Mouse (Mus musculus): ENCODE results near the gene Mbd6. TPM values are rescaled to one million over a fixed set of nuclear protein-coding genes. Genes with fewer than 3 reads are reported as not detected.

Mbd6 gene
- total and polyA plus RNA-seq, 3 experiments, result 19.2 to 22.3 (median 20.4) TPM

- no peak overlapping the region for H3K27ac ChIP-seq
- no peak for DNase-seq
- no peak overlapping the region for H3K9ac ChIP-seq (ENCODE audit: low read depth, low read length)
- H3K4me3 ChIP-seq, result no peak overlapping the region
- no peaks in the 10 kb centered on the region for H3K79me2 ChIP-seq (replicated peaks; ENCODE audit: control insufficient read depth, insufficient read depth, low read length)
- H3K27me3 ChIP-seq (ENCODE audit: control insufficient read depth, insufficient read depth, low read length), result no peaks in the 10 kb centered on the region
- H3K36me3 ChIP-seq (ENCODE audit: control insufficient read depth, insufficient read depth, low read length), result peaks cover 26% of the 10 kb centered on the region
- 65% methylated on average over 16 of the region's 16 CpGs for WGBS
- H3K4me1 ChIP-seq (ENCODE audit: control insufficient read depth, insufficient read depth, low read length), result peaks cover 10% of the 10 kb centered on the region
- TF ChIP-seq CTCF (IDR thresholded peaks at IDR 0.05) (no peak), POLR2A (IDR thresholded peaks at IDR 0.05; ENCODE audit: insufficient read depth, low read depth, low read length) (peak; percentile 21), EP300 (IDR thresholded peaks at IDR 0.05; ENCODE audit: insufficient read depth, low read depth, low read length) (0 out of 2 replicates have a peak, but pooled peaks have one; percentile 31)
- intact Hi-C loops (cut with DNase I), result no loop called here
Measured at GRCm38 (mm10) chr10:127297015-127297871, 8.4 kb upstream of the Mbd6 start.

GRCm38 (mm10) chr10:127295986-127296794 is 7.4 kb upstream of the Mbd6 start:
- WGBS, result 75% methylated on average over 24 of the region's 24 CpGs

GRCm38 (mm10) chr10:127294895-127295510 is 6.2 kb upstream of the Mbd6 start:
- intact Hi-C loops (cut with DNase I), result no loop called here
- Histone ChIP-seq H3K27ac (no peak overlapping the region; the same call in 1 of the 2 replicates), H3K4me3 (no peak overlapping the region)

More at GRCm38 (mm10) chr10:127295986-127296794, 7.4 kb upstream of the Mbd6 start:
- intact Hi-C loops (cut with DNase I), result no loop called here
- Histone ChIP-seq H3K9ac (ENCODE audit: low read depth, low read length) (peak overlapping the region; percentile 13; the same call in 1 of the 2 replicates), H3K36me3 (ENCODE audit: control insufficient read depth, insufficient read depth, low read length) (peaks cover 26% of the 10 kb centered on the region), H3K4me1 (ENCODE audit: control insufficient read depth, insufficient read depth, low read length) (peaks cover 12% of the 10 kb centered on the region), H3K79me2 (replicated peaks; ENCODE audit: control insufficient read depth, insufficient read depth, low read length) (no peaks in the 10 kb centered on the region), H3K27ac (no peak overlapping the region), H3K27me3 (ENCODE audit: control insufficient read depth, insufficient read depth, low read length) (no peaks in the 10 kb centered on the region), H3K4me3 (no peak overlapping the region)
- DNase-seq, result no peak
- no peak for TF ChIP-seq CTCF (IDR thresholded peaks at IDR 0.05)
- no peak for TF ChIP-seq POLR2A (IDR thresholded peaks at IDR 0.05; ENCODE audit: insufficient read depth, low read depth, low read length)
- no peak for TF ChIP-seq EP300 (IDR thresholded peaks at IDR 0.05; ENCODE audit: insufficient read depth, low read depth, low read length)

DNA sequence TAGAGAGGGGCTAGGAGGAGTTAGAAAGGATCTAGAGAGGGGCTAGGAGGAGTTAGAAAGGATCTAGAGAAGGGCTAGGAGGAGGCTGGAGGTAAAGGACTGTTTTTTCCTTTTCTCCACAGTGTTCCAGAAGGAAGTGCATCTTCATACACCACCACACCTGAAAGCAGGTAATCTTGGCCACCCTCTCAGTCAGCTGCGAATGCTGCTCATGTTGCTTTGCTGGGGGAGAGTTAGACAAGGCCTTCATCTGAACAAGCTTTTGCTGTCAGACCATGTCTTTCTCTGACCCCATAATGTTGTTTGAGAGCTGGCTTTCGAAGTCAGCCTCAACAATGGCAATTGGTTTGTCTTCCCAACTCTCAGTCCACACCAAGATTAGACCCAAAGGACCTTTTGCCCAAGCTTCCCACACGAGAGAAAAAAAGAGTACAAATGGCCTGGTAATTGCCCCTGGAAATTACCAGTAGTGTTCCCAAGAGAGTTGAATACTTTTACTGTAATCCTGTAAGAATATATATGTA is 4.8 kb upstream of the Mbd6 start:
- peak overlapping the region; percentile 29; the same call in 1 of the 2 replicates for H3K9ac ChIP-seq (ENCODE audit: low read depth, low read length)
- peak overlapping the region; percentile 92 for H3K27ac ChIP-seq
- intact Hi-C loops (cut with DNase I), result no loop called here
- H3K27me3 ChIP-seq (ENCODE audit: control insufficient read depth, insufficient read depth, low read length), result no peaks in the 10 kb centered on the region
- TF ChIP-seq CTCF (IDR thresholded peaks at IDR 0.05), result no peak
- TF ChIP-seq POLR2A (IDR thresholded peaks at IDR 0.05; ENCODE audit: insufficient read depth, low read depth, low read length), result no peak
- no peak for TF ChIP-seq EP300 (IDR thresholded peaks at IDR 0.05; ENCODE audit: insufficient read depth, low read depth, low read length)
- H3K4me3 ChIP-seq, result no peak overlapping the region; the same call in 1 of the 2 replicates
- no peak for DNase-seq
- no peaks in the 10 kb centered on the region for H3K79me2 ChIP-seq (replicated peaks; ENCODE audit: control insufficient read depth, insufficient read depth, low read length)
- 67% methylated on average over 3 of the region's 3 CpGs for WGBS
- H3K36me3 ChIP-seq (ENCODE audit: control insufficient read depth, insufficient read depth, low read length), result peaks cover 26% of the 10 kb centered on the region
- H3K4me1 ChIP-seq (ENCODE audit: control insufficient read depth, insufficient read depth, low read length), result peaks cover 17% of the 10 kb centered on the region

More at GRCm38 (mm10) chr10:127294895-127295510, 6.2 kb upstream of the Mbd6 start:
- no peak for TF ChIP-seq CTCF (IDR thresholded peaks at IDR 0.05)
- TF ChIP-seq EP300 (IDR thresholded peaks at IDR 0.05; ENCODE audit: insufficient read depth, low read depth, low read length), result no peak
- 0 out of 2 replicates have a peak, but pooled peaks have one; percentile 16 for TF ChIP-seq POLR2A (IDR thresholded peaks at IDR 0.05; ENCODE audit: insufficient read depth, low read depth, low read length)
- DNase-seq, result no peak
- peaks cover 12% of the 10 kb centered on the region for H3K4me1 ChIP-seq (ENCODE audit: control insufficient read depth, insufficient read depth, low read length)
- H3K79me2 ChIP-seq (replicated peaks; ENCODE audit: control insufficient read depth, insufficient read depth, low read length), result no peaks in the 10 kb centered on the region
- 68% methylated on average over 10 of the region's 10 CpGs for WGBS
- no peak overlapping the region for H3K9ac ChIP-seq (ENCODE audit: low read depth, low read length)
- H3K27me3 ChIP-seq (ENCODE audit: control insufficient read depth, insufficient read depth, low read length), result no peaks in the 10 kb centered on the region
- peaks cover 26% of the 10 kb centered on the region for H3K36me3 ChIP-seq (ENCODE audit: control insufficient read depth, insufficient read depth, low read length)

DNA sequence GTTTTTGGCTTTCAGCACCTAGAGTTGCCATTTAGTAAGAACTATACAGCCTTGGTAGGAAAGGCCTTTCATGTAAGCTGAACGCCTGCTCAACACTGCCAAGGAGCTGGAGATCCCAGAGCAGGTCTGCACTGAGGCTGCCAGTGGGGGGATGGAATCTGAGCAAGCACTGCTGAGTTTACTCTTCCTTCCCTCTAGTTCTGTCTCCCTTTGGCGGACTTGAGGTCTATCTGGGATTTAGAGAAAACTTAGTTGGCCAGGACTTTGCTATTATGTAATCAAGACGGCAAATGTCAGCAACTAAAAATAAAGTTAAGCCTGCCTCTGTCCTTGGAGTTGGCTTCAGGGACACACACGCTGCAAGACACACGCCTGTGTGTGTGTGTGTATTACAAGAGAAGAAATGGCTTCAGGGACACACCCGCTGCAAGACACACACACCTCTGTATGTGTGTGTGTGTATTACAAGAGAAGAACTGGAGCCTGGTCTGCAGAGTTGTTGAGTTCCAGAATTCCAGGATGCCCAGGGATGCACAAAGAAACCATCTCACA is 4.2 kb upstream of the Mbd6 start:
- peaks cover 17% of the 10 kb centered on the region for H3K4me1 ChIP-seq (ENCODE audit: control insufficient read depth, insufficient read depth, low read length)
- peaks cover 26% of the 10 kb centered on the region for H3K36me3 ChIP-seq (ENCODE audit: control insufficient read depth, insufficient read depth, low read length)
- intact Hi-C loops (cut with DNase I), result loop anchor here (1.0 kb wide), 1 partner anchor 43 kb away; no protein-coding TSS in a partner anchor
- 25% methylated on average over 6 of the region's 6 CpGs for WGBS
- no peaks in the 10 kb centered on the region for H3K27me3 ChIP-seq (ENCODE audit: control insufficient read depth, insufficient read depth, low read length)
- peak overlapping the region; percentile 72; the same call in 1 of the 2 replicates for H3K4me3 ChIP-seq
- peak overlapping the region; percentile 92 for H3K27ac ChIP-seq
- no peaks in the 10 kb centered on the region for H3K79me2 ChIP-seq (replicated peaks; ENCODE audit: control insufficient read depth, insufficient read depth, low read length)
- peak overlapping the region; percentile 55 for H3K9ac ChIP-seq (ENCODE audit: low read depth, low read length)
- DNase-seq, result peak; percentile 58 to 61
- no peak for TF ChIP-seq CTCF (IDR thresholded peaks at IDR 0.05)
- TF ChIP-seq EP300 (IDR thresholded peaks at IDR 0.05; ENCODE audit: insufficient read depth, low read depth, low read length), result peak; percentile 81; the same call in 1 of the 2 replicates
- peak; percentile 72 for TF ChIP-seq POLR2A (IDR thresholded peaks at IDR 0.05; ENCODE audit: insufficient read depth, low read depth, low read length)

All from heart, adult 2 months (tissue).